Comparison of ENCODE assay signal across 7 mouse cellular contexts in the genomic region with DNA sequence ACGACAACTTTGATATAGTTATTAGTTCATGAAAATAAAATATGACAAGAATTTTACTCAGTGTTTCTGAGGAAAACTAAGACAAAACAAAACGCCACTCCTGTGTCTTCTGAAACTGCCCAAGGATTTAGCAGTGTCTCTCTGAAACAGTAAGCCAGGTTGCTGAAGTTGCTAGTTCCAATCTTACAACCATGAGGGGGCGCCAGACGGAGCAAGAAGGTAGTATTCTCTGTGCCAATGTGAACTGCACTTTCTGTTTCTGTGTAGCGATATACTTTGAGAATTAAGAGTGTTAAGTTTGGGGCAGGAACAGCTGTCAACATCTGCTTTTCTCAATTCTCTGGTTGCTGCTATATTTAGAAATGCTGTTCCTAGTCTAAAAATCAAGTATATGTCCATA.
DNase-seq lines count a peak whose midpoint lies in the region; ATAC-seq and TF ChIP-seq lines count a peak whose summit lies in the region.

No protein-coding gene starts in this region.

- peak; percentile 35 for DNase-seq in kidney, postnatal 0 days (ENCODE audit: low spot score)
- DNase-seq in R1 (ENCODE audit: low read depth, low spot score): peak; percentile 56
- peak; percentile 38 to 67 for DNase-seq in kidney, postnatal 36 days
- DNase-seq in thymus, postnatal 4 days: peak; percentile 76

- no peak overlapping the region for H3K4me3 ChIP-seq in kidney, postnatal 0 days (replicated peaks; ENCODE audit: low read depth, low read length)
- H3K4me3 ChIP-seq in kidney, embryonic 15.5 days (replicated peaks): no peak overlapping the region
- no peak overlapping the region for H3K4me3 ChIP-seq in cortical plate, adult 2 months (ENCODE audit: insufficient read depth, low read length)
- no peak overlapping the region for H3K4me3 ChIP-seq in midbrain, embryonic 13.5 days (replicated peaks)

- H3K4me2 ChIP-seq in kidney, postnatal 0 days (ENCODE audit: low read length): no peak overlapping the region
- no peak overlapping the region for H3K4me2 ChIP-seq in kidney, embryonic 15.5 days
- H3K4me2 ChIP-seq in midbrain, embryonic 13.5 days (replicated peaks): no peak overlapping the region

- no peaks in the 10 kb centered on the region for H3K9me3 ChIP-seq in kidney, postnatal 0 days (replicated peaks; ENCODE audit: low read length)
- H3K9me3 ChIP-seq in kidney, embryonic 15.5 days (replicated peaks): no peaks in the 10 kb centered on the region
- H3K9me3 ChIP-seq in midbrain, embryonic 13.5 days: no peaks in the 10 kb centered on the region

- ATAC-seq in kidney, postnatal 0 days (replicated peaks; ENCODE audit: low FRiP score, low read depth): no peak
- no peak for ATAC-seq in kidney, embryonic 15.5 days (replicated peaks; ENCODE audit: low FRiP score)
- ATAC-seq in midbrain, embryonic 13.5 days: no peak

- no peak overlapping the region for H3K9ac ChIP-seq in kidney, postnatal 0 days (ENCODE audit: low read depth, low read length)
- no peak overlapping the region for H3K9ac ChIP-seq in kidney, embryonic 15.5 days
- no peak overlapping the region for H3K9ac ChIP-seq in midbrain, embryonic 13.5 days (replicated peaks)

- H3K27ac ChIP-seq in kidney, postnatal 0 days: no peak overlapping the region
- H3K27ac ChIP-seq in kidney, embryonic 15.5 days: no peak overlapping the region
- no peak overlapping the region for H3K27ac ChIP-seq in cortical plate, adult 2 months (ENCODE audit: insufficient read depth, low read length)
- H3K27ac ChIP-seq in midbrain, embryonic 13.5 days: peak overlapping the region; percentile 85; the same call in 1 of the 2 replicates

- no peaks in the 10 kb centered on the region for H3K36me3 ChIP-seq in kidney, postnatal 0 days (ENCODE audit: insufficient read depth, low read length)
- no peaks in the 10 kb centered on the region for H3K36me3 ChIP-seq in kidney, embryonic 15.5 days
- H3K36me3 ChIP-seq in midbrain, embryonic 13.5 days: no peaks in the 10 kb centered on the region

- WGBS in kidney, postnatal 0 days: 45% methylated on average over 5 of the region's 5 CpGs
- 44% methylated on average over 5 of the region's 5 CpGs for WGBS in kidney, embryonic 15.5 days
- WGBS in midbrain, embryonic 13.5 days: 39% methylated on average over 5 of the region's 5 CpGs

- no peaks in the 10 kb centered on the region for H3K27me3 ChIP-seq in kidney, postnatal 0 days (ENCODE audit: insufficient read depth, low read length)
- no peaks in the 10 kb centered on the region for H3K27me3 ChIP-seq in kidney, embryonic 15.5 days
- 0 out of 2 replicates have a peak, but pooled peaks cover 7% of the 10 kb centered on the region for H3K27me3 ChIP-seq in midbrain, embryonic 13.5 days

- TF ChIP-seq POLR2A in cortical plate, adult 2 months (IDR thresholded peaks at IDR 0.05; ENCODE audit: extremely low read depth, insufficient read depth, low read length): no peak

- peak; percentile 56 for TF ChIP-seq CTCF in kidney, postnatal 0 days (IDR thresholded peaks at IDR 0.05; ENCODE audit: low read depth)
- TF ChIP-seq CTCF in cortical plate, adult 2 months (IDR thresholded peaks at IDR 0.05; ENCODE audit: extremely low read depth, insufficient read depth, low read length): peak; percentile 54

- no peaks in the 10 kb centered on the region for H3K4me1 ChIP-seq in kidney, postnatal 0 days (replicated peaks; ENCODE audit: insufficient read depth, low read length)
- H3K4me1 ChIP-seq in kidney, embryonic 15.5 days: no peaks in the 10 kb centered on the region
- H3K4me1 ChIP-seq in cortical plate, adult 2 months (ENCODE audit: control insufficient read depth, insufficient read depth, low read length): peaks cover 4% of the 10 kb centered on the region; the same call in 1 of the 2 replicates
- peaks cover 17% of the 10 kb centered on the region for H3K4me1 ChIP-seq in midbrain, embryonic 13.5 days (replicated peaks)
